Mouse (Mus musculus) cerebellum, adult 11-12 months (tissue): ENCODE results near the gene Ahdc1.

ENCODE experiments used
- DNase-seq: peaks from one replicate; pipeline ENCODE4 v3.0.0; 2022

The Ahdc1 gene

GRCm38 (mm10) chr4:133018263-133018798 lies 7.3 kb downstream of the Ahdc1 start:
- DNase-seq: no peak

- DNase-seq: no peak
Observed at GRCm38 (mm10) chr4:133020721-133021120, 9.7 kb downstream of the Ahdc1 start.

- peak; percentile 75 for DNase-seq
Observed at GRCm38 (mm10) chr4:133021181-133021671, 10.2 kb downstream of the Ahdc1 start.

GRCm38 (mm10) chr4:133022217-133022616 lies 11.2 kb downstream of the Ahdc1 start:
- peak; percentile 41 for DNase-seq

GRCm38 (mm10) chr4:133022954-133023635 lies 12.0 kb downstream of the Ahdc1 start:
- DNase-seq: peak; percentile 59

GRCm38 (mm10) chr4:133023636-133024035 lies 12.6 kb downstream of the Ahdc1 start:
- peak; percentile 39 for DNase-seq

GRCm38 (mm10) chr4:133024404-133024803 lies 13.3 kb downstream of the Ahdc1 start:
- DNase-seq: peak; percentile 38

- no peak for DNase-seq
Observed at GRCm38 (mm10) chr4:133024969-133025685, 14.1 kb downstream of the Ahdc1 start.

- no peak for DNase-seq
Observed at GRCm38 (mm10) chr4:133026272-133026671, 15.2 kb downstream of the Ahdc1 start.

- DNase-seq: no peak
Observed at GRCm38 (mm10) chr4:133026826-133027375, 15.8 kb downstream of the Ahdc1 start.

GRCm38 (mm10) chr4:133027721-133028120 lies 16.7 kb downstream of the Ahdc1 start:
- DNase-seq: no peak

- no peak for DNase-seq
Observed at GRCm38 (mm10) chr4:133028193-133028592, 17.1 kb downstream of the Ahdc1 start.

- no peak for DNase-seq
Observed at GRCm38 (mm10) chr4:133028875-133029274, 17.8 kb downstream of the Ahdc1 start.

GRCm38 (mm10) chr4:133032410-133033095 lies 21.5 kb downstream of the Ahdc1 start:
- no peak for DNase-seq

- no peak for DNase-seq
Observed at GRCm38 (mm10) chr4:133034478-133034877, 23.4 kb downstream of the Ahdc1 start.

GRCm38 (mm10) chr4:133035446-133035845 lies 24.4 kb downstream of the Ahdc1 start:
- DNase-seq: no peak

GRCm38 (mm10) chr4:133035946-133036345 lies 24.9 kb downstream of the Ahdc1 start:
- DNase-seq: no peak

GRCm38 (mm10) chr4:133037293-133037692 lies 26.2 kb downstream of the Ahdc1 start:
- peak; percentile 54 for DNase-seq

- DNase-seq: no peak
Observed at GRCm38 (mm10) chr4:133037798-133038197, 26.7 kb downstream of the Ahdc1 start.

- DNase-seq: peak; percentile 45
Observed at GRCm38 (mm10) chr4:133038521-133039115, 27.6 kb downstream of the Ahdc1 start.

- no peak for DNase-seq
Observed at GRCm38 (mm10) chr4:133039116-133039819, 28.2 kb downstream of the Ahdc1 start.

GRCm38 (mm10) chr4:133039832-133040231 lies 28.8 kb downstream of the Ahdc1 start:
- no peak for DNase-seq
